Mouse (Mus musculus) MEL (cell line): ENCODE data around the gene Yrdc. TPM values are rescaled to one million over a fixed set of nuclear protein-coding genes. Genes with fewer than 3 reads are reported as not detected.

Experiments used
- DNase-seq: peaks from one replicate; pipeline ENCODE4 v3.0.0; 2011; ENCODE audit warnings: low read depth, low spot score
- H3K27ac ChIP-seq: 2 replicates; pipeline ENCODE4 v1.5.1; 2012; ENCODE audit warnings: low read depth, mild to moderate bottlenecking, control low read depth, low read length, moderate library complexity; ENCODE audit not compliant: control insufficient read depth
- H3K27me3 ChIP-seq, 2 experiments: fragments of 150-350 bp in 1 of 2; sonication (generic) in 1 of 2; 2 replicates each; pipeline ENCODE4 v1.6.1; 2012; ENCODE audit warnings: low read length in 2 of 2, mild to moderate bottlenecking in 2 of 2, improper control_type of control experiment in 1 of 2, moderate library complexity in 1 of 2; ENCODE audit not compliant: insufficient read depth in 2 of 2, control insufficient read depth in 1 of 2
- H3K36me3 ChIP-seq, 2 experiments: 2 replicates each; pipeline ENCODE4 v1.6.1; 2012 to 2014; ENCODE audit warnings: low read length in 2 of 2, improper control_type of control experiment in 1 of 2, inconsistent platforms in 1 of 2, mild to moderate bottlenecking in 1 of 2; ENCODE audit not compliant: insufficient read depth in 2 of 2, control insufficient read depth in 1 of 2
- H3K4me1 ChIP-seq, 2 experiments: fragments of 150-350 bp in 1 of 2; sonication (generic) in 1 of 2; 2 replicates each; pipeline ENCODE4 v1.6.1; 2012; ENCODE audit warnings: low read length in 2 of 2, improper control_type of control experiment in 1 of 2, mild to moderate bottlenecking in 1 of 2; ENCODE audit not compliant: insufficient read depth in 2 of 2, control insufficient read depth in 1 of 2
- H3K4me3 ChIP-seq, 2 experiments: fragments of 150-350 bp in 1 of 2; sonication (generic) in 1 of 2; 2 replicates each; pipeline ENCODE4 v1.5.1; 2012; ENCODE audit warnings: low read depth in 2 of 2, low read length in 2 of 2, mild to moderate bottlenecking in 2 of 2, moderate library complexity in 2 of 2, control low read depth in 1 of 2, improper control_type of control experiment in 1 of 2; ENCODE audit not compliant: control insufficient read depth in 1 of 2, insufficient read depth in 1 of 2
- H3K79me2 ChIP-seq: 2 replicates; pipeline ENCODE4 v1.6.1; 2012; ENCODE audit warnings: mild to moderate bottlenecking, low read length, moderate library complexity; ENCODE audit not compliant: control insufficient read depth, poor library complexity, insufficient read depth
- H3K9ac ChIP-seq: 2 replicates; pipeline ENCODE4 v1.6.1; 2012; ENCODE audit warnings: low read depth, mild to moderate bottlenecking, control low read depth, low read length, moderate library complexity; ENCODE audit not compliant: control insufficient read depth, poor library complexity, severe bottlenecking
- H3K9me3 ChIP-seq: fragments of 150-350 bp; sonication (generic); replicated peaks from 2 replicates; pipeline ENCODE4 v1.6.1; 2012; ENCODE audit warnings: mild to moderate bottlenecking, low read length, improper control_type of control experiment, moderate library complexity; ENCODE audit not compliant: insufficient read depth
- BHLHE40 ChIP-seq: IDR thresholded peaks from 2 replicates; pipeline ENCODE4 v1.6.1; 2012; ENCODE audit warnings: low read depth, mild to moderate bottlenecking, inconsistent platforms, low read length, improper control_type of control experiment, borderline replicate concordance
- CTCF ChIP-seq, 3 experiments: IDR thresholded peaks in 2 of 3; conservative IDR thresholded peaks in 1 of 3; 2 replicates each; pipeline ENCODE4 v1.5.1; 2011 to 2012; ENCODE audit warnings: low read length in 3 of 3, low read depth in 2 of 3, mild to moderate bottlenecking in 2 of 3, improper control_type of control experiment in 1 of 3, inconsistent platforms in 1 of 3, mixed read lengths in 1 of 3, moderate library complexity in 1 of 3; ENCODE audit not compliant: control insufficient read depth in 1 of 3, insufficient read depth in 1 of 3, poor library complexity in 1 of 3, severe bottlenecking in 1 of 3
- E2F4 ChIP-seq: IDR thresholded peaks from 2 replicates; pipeline ENCODE4 v1.6.1; 2011; ENCODE audit warnings: low read depth, low read length, improper control_type of control experiment, borderline replicate concordance
- ELF1 ChIP-seq: IDR thresholded peaks from 2 replicates; pipeline ENCODE4 v1.6.1; 2014; ENCODE audit warnings: low read depth, mild to moderate bottlenecking, inconsistent platforms, low read length, improper control_type of control experiment, moderate library complexity
- GABPA ChIP-seq: IDR thresholded peaks from 2 replicates; pipeline ENCODE4 v1.6.1; 2012; ENCODE audit warnings: low read depth, mild to moderate bottlenecking, inconsistent platforms, low read length, improper control_type of control experiment, moderate library complexity
- HCFC1 ChIP-seq: IDR thresholded peaks from 2 replicates; pipeline ENCODE4 v1.6.1; 2012; ENCODE audit warnings: low read depth, mild to moderate bottlenecking, inconsistent platforms, low read length, improper control_type of control experiment, moderate library complexity
- JUND ChIP-seq: IDR thresholded peaks from 2 replicates; pipeline ENCODE4 v1.6.1; 2011; ENCODE audit warnings: low read depth, mild to moderate bottlenecking, improper control_type of control experiment, low read length
- KAT2A ChIP-seq: conservative IDR thresholded peaks from 2 replicates; pipeline ENCODE4 v1.6.1; 2012; ENCODE audit warnings: low read depth, low read length, improper control_type of control experiment, inconsistent platforms
- MAFK ChIP-seq: IDR thresholded peaks from 2 replicates; pipeline ENCODE4 v1.6.1; 2011; ENCODE audit warnings: low read depth, mild to moderate bottlenecking, low read length, improper control_type of control experiment, borderline replicate concordance
- MAX ChIP-seq: IDR thresholded peaks from 2 replicates; pipeline ENCODE4 v1.6.1; 2011; ENCODE audit warnings: low read length, improper control_type of control experiment
- MEF2A ChIP-seq: IDR thresholded peaks from 2 replicates; pipeline ENCODE4 v1.6.1; 2014; ENCODE audit warnings: low read depth, mild to moderate bottlenecking, inconsistent platforms, low read length, improper control_type of control experiment; ENCODE audit not compliant: poor library complexity, insufficient replicate concordance, severe bottlenecking; ENCODE audit errors: extremely low read depth
- NRF1 ChIP-seq: IDR thresholded peaks from 2 replicates; pipeline ENCODE4 v1.6.1; 2014; ENCODE audit warnings: low read depth, mild to moderate bottlenecking, inconsistent platforms, low read length, improper control_type of control experiment, moderate library complexity; ENCODE audit not compliant: poor library complexity, insufficient read depth, severe bottlenecking
- POLR2AphosphoS5 ChIP-seq: IDR thresholded peaks from 2 replicates; pipeline ENCODE4 v1.6.1; 2012; ENCODE audit warnings: low read depth, borderline replicate concordance, mild to moderate bottlenecking, inconsistent platforms, low read length, moderate library complexity, mixed read lengths
- SIN3A ChIP-seq: IDR thresholded peaks from 2 replicates; pipeline ENCODE4 v1.6.1; 2012; ENCODE audit warnings: low read length, improper control_type of control experiment, inconsistent platforms
- TAL1 ChIP-seq: IDR thresholded peaks from 2 replicates; pipeline ENCODE4 v1.6.1; 2012; ENCODE audit warnings: mild to moderate bottlenecking, inconsistent platforms, low read length, moderate library complexity, mixed read lengths
- TBP ChIP-seq: IDR thresholded peaks from 2 replicates; pipeline ENCODE4 v1.8.0; 2011; ENCODE audit warnings: low read depth, low read length, improper control_type of control experiment
- TCF12 ChIP-seq: IDR thresholded peaks from 2 replicates; pipeline ENCODE4 v1.6.1; 2014; ENCODE audit warnings: low read depth, mild to moderate bottlenecking, inconsistent platforms, low read length, improper control_type of control experiment, moderate library complexity
- USF1 ChIP-seq: IDR thresholded peaks from 2 replicates; pipeline ENCODE4 v1.6.1; 2014; ENCODE audit warnings: low read depth, mild to moderate bottlenecking, inconsistent platforms, low read length, improper control_type of control experiment, moderate library complexity
- ZC3H11A ChIP-seq: IDR thresholded peaks from 2 replicates; pipeline ENCODE4 v1.6.1; 2012; ENCODE audit warnings: low read depth, mild to moderate bottlenecking, inconsistent platforms, low read length, improper control_type of control experiment
- ZMIZ1 ChIP-seq: IDR thresholded peaks from 2 replicates; pipeline ENCODE4 v1.6.1; 2012; ENCODE audit warnings: low read depth, mild to moderate bottlenecking, inconsistent platforms, low read length, improper control_type of control experiment, moderate library complexity
- polyA plus RNA-seq, 2 experiments: library from polyadenylated mRNA; stranded (reverse) in 1 of 2; unstranded in 1 of 2; fragments of >175 nt in 1 of 2; fragments of >200 nt in 1 of 2; gene quantifications; 2 replicates each; pipeline versions ENCODE4 v1.2.1 to v1.2.4; 2012; ENCODE audit warnings: low replicate concordance in 2 of 2, low read depth in 1 of 2; ENCODE audit not compliant: insufficient read length in 2 of 2, insufficient read depth in 1 of 2, missing spikeins in 1 of 2
- total RNA-seq: library from RNA; depleted of rRNA; stranded (reverse); fragments of 300-350 nt; gene quantifications from 2 replicates; pipeline ENCODE4 v1.2.3, GENCODE M21; 2012

Yrdc gene
- total and polyA plus RNA-seq, 3 experiments = 105 to 107 TPM; not detected in 1

DNA sequence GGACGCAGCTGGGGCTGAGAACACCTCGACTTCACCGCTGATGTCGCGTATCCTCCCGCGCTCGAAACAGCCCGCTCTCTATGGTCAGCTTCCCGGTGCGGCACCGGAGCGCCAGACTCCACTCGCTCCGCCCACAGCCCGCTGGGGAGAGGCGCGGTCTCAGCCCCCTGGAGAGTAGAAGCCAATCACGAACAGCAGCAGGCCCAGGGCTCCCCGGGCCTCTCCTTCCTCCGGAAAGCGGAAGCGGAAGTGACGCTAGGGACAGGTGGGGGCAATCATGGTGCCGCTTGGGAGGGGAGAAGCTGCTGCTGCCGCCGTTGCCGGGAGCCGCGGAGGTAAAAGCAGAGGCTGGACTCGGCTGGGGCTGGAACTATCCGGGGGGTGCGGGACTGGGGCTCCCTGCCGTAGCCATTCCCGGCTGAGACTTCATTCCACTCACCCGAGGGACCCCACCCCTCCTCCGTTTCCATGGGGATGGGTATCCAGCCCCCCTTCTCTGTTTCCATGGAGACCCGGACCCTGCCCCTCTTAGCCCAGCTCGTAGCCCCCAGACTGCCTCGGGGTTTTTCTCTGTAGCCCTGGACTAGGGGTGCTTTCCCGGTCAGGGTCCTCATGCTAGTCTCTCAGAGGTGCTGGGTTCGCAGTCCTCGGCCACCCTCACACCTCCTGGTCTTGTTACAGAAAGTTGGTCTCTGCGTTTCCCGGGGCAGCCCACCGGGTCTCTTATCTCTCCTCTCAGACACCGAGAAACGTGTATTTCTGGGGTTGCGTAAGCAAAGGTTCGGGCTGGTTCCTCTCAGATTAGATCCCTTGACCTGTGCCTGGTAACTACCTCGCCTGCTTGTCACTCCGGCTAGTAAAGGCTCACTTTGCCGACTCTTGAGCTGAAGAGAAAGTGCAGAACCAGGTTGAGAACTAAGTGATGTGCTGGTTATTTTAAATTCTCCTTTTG is 47.9 kb upstream of the Yrdc start (continued):
- 0 out of 2 replicates have a peak, but pooled peaks have one; percentile 30 for TF ChIP-seq NRF1
- peak; percentile 86 for TF ChIP-seq TAL1
- peak; percentile 90 for TF ChIP-seq HCFC1
- TF ChIP-seq SIN3A = peak; percentile 64
- no peak for TF ChIP-seq MAFK

DNA sequence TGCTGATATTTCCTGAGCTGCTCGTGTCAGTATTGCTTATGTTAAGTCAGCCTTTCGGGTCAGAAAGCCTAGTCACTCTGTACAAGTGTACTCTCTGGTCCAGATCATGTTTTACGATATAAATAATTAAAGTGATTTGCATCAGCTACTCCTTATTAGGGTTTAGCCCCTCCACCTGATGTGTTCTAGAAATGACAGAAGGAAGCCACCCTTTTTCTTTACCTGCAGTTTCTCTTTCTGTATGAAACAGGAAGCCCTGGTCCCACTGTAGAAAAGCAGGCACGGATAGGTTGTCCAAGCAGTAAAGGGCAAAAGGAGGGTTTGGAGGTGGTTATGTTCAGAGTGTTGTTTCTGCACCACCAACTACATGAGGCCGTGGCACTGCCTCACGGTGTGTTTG is 47.1 kb upstream of the Yrdc start:
- H3K27me3 ChIP-seq = no peaks in the 10 kb centered on the region
- H3K9me3 ChIP-seq = no peaks in the 10 kb centered on the region
- H3K36me3 ChIP-seq = peaks cover 18 to 39% of the 10 kb centered on the region in 2 experiments
- peaks cover 53% of the 10 kb centered on the region for H3K79me2 ChIP-seq
- H3K4me3 ChIP-seq = peak overlapping the region; percentile 79 to 85
- DNase-seq = no peak
- peak overlapping the region; percentile 82 for H3K9ac ChIP-seq
- peak overlapping the region; percentile 97 for H3K27ac ChIP-seq
- TF ChIP-seq MAX = no peak
- TF ChIP-seq TCF12 = no peak
- TF ChIP-seq ELF1 = no peak; the same call in 1 of the 2 replicates
- no peak for TF ChIP-seq MEF2A
- no peak for TF ChIP-seq ZMIZ1
- TF ChIP-seq MAFK = no peak
- TF ChIP-seq JUND = no peak
- no peak for TF ChIP-seq CTCF (IDR thresholded peaks at IDR 0.05 in 2 of 3, conservative IDR thresholded peaks at IDR 0.05 in 1 of 3; ENCODE audit: control insufficient read depth in 1 of 3, insufficient read depth in 1 of 3, low read depth in 2 of 3, low read length in 3 of 3, poor library complexity in 1 of 3, severe bottlenecking in 1 of 3)
- TF ChIP-seq TBP = no peak
- TF ChIP-seq POLR2AphosphoS5 = no peak
- TF ChIP-seq KAT2A = no peak
- no peak for TF ChIP-seq ZC3H11A
- TF ChIP-seq BHLHE40 = no peak
- no peak for TF ChIP-seq E2F4
- no peak for TF ChIP-seq USF1
- TF ChIP-seq GABPA = no peak
- no peak for TF ChIP-seq SIN3A
- TF ChIP-seq, all 39 proteins: peak for 0
- peaks cover 2 to 39% of the 10 kb centered on the region in 2 experiments; a peak in 3 of 4 replicates for H3K4me1 ChIP-seq
